Mouse (Mus musculus) liver, embryonic 13.5 days (tissue): ENCODE results near the gene St7. TPM values are rescaled to one million over a fixed set of nuclear protein-coding genes. Genes with fewer than 3 reads are reported as not detected.

ENCODE experiments used
- ATAC-seq: fragments of 200-750 bp; cut with Nextera tagmentation; 2 replicates; pipeline ENCODE4 v1.8.0; 2017; ENCODE audit warnings: low read depth, mild to moderate bottlenecking, moderate number of reproducible peaks, moderate library complexity
- DNase-seq: peaks from one replicate; pipeline ENCODE4 v3.0.0; 2022
- H3K27ac ChIP-seq: fragments of 300-500 bp; sonication (generic); 2 replicates; pipeline ENCODE4 v1.5.1; 2015; ENCODE audit warnings: moderate library complexity, mild to moderate bottlenecking, inconsistent platforms
- H3K27me3 ChIP-seq: fragments of 300-500 bp; sonication (generic); 2 replicates; pipeline ENCODE4 v1.6.1; 2015; ENCODE audit warnings: mild to moderate bottlenecking, inconsistent platforms
- H3K36me3 ChIP-seq: fragments of 300-500 bp; sonication (generic); 2 replicates; pipeline ENCODE4 v1.6.1; 2015; ENCODE audit warnings: mild to moderate bottlenecking, inconsistent platforms
- H3K4me1 ChIP-seq: fragments of 300-500 bp; sonication (generic); replicated peaks from 2 replicates; pipeline ENCODE4 v1.6.1; 2015; ENCODE audit warnings: inconsistent platforms
- H3K4me2 ChIP-seq: fragments of 300-500 bp; sonication (generic); 2 replicates; pipeline ENCODE4 v1.6.1; 2015; ENCODE audit warnings: inconsistent platforms, mild to moderate bottlenecking, moderate library complexity
- H3K4me3 ChIP-seq: fragments of 300-500 bp; sonication (generic); replicated peaks from 2 replicates; pipeline ENCODE4 v1.5.1; 2015; ENCODE audit warnings: mild to moderate bottlenecking, inconsistent platforms
- H3K9ac ChIP-seq: fragments of 300-500 bp; sonication (generic); 2 replicates; pipeline ENCODE4 v1.6.1; 2015; ENCODE audit warnings: mild to moderate bottlenecking, inconsistent platforms
- H3K9me3 ChIP-seq: fragments of 300-500 bp; sonication (generic); replicated peaks from 2 replicates; pipeline ENCODE4 v1.6.1; 2016; ENCODE audit warnings: inconsistent platforms
- WGBS: fragments of 180-500 bp; shearing (Covaris S2); methylation state at CpG from one replicate; pipeline ENCODE4 v1.1.7; 2015; ENCODE audit not compliant: insufficient replicate concordance; 5-methylcytosine and 5-hydroxymethylcytosine counted together
- polyA plus RNA-seq: library from polyadenylated mRNA; unstranded; fragments of >200 nt; fragmentation: Nextera tagmentation; extraction: Ambion mirVana; gene quantifications from 2 replicates; pipeline ENCODE4 v1.2.1, GENCODE M21; 2015

St7 gene
- 11.0 and 11.8 TPM in 2 replicates for polyA plus RNA-seq

DNA sequence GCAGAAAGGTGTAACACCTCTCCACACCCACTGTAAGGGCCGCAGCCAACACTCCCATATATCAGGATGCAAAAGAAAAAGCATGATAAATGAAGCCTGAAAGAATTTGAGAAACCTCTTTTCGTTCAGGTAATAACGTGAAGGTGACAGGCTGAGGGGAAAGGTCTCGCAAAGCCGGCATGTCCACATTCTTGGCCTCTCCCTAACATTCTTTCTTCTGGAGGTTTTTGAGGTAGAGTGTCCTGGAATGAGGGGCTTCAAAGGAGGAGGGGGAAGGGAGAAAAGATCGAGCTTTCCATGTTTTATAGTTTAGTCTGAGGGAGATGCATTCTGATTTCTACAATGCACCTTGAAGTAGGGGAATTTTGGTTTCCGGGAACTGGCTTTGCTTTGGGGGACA, at the start of gene St7:
Gene St7 (plus strand): TSS at position 287 of the 400 bp plus-strand sequence.
- Histone ChIP-seq H3K4me3 (peak within 1 kb of the TSS; percentile 85), H3K4me2 (peak within 1 kb of the TSS; percentile 89), H3K4me1 (peaks cover 23% of the 10 kb centered on the region), H3K9ac (peak within 1 kb of the TSS; percentile 89), H3K36me3 (peaks cover 4% of the 10 kb centered on the region; the same call in 1 of the 2 replicates), H3K27ac (peak within 1 kb of the TSS; percentile 86), H3K27me3 (no peaks in the 10 kb centered on the region), H3K9me3 (no peaks in the 10 kb centered on the region)
- no peak for ATAC-seq
- DNase-seq = no peak
- WGBS = 79% methylated on average over 7 of the region's 7 CpGs

DNA sequence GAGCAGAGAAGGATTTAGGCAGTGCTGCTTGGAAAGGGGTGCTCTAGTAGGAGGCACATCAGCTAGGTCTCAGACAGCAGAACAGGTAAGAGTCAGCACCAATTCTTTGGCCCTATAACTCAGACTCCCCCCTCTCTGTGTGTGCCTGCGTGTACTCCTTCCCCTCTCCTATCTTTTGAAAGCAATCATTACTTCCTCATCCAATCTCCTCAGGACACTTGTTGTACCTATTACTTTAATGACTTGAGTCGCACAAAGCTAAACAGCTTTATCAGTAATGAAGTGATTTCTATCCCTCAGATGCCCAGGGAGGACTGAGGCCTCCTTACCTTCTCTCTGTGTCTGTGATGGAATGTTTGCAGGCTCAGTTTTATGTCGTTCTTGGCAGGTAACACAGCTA, 46.6 kb upstream of the St7 start:
- Histone ChIP-seq H3K9ac (no peak overlapping the region), H3K9me3 (no peaks in the 10 kb centered on the region), H3K4me3 (no peak overlapping the region), H3K36me3 (peaks cover 19% of the 10 kb centered on the region), H3K4me2 (no peak overlapping the region), H3K4me1 (peaks cover 32% of the 10 kb centered on the region), H3K27ac (no peak overlapping the region), H3K27me3 (no peaks in the 10 kb centered on the region)
- WGBS = 22% methylated on average over 3 of the region's 3 CpGs
- DNase-seq (no peak), ATAC-seq (peak; percentile 50)

DNA sequence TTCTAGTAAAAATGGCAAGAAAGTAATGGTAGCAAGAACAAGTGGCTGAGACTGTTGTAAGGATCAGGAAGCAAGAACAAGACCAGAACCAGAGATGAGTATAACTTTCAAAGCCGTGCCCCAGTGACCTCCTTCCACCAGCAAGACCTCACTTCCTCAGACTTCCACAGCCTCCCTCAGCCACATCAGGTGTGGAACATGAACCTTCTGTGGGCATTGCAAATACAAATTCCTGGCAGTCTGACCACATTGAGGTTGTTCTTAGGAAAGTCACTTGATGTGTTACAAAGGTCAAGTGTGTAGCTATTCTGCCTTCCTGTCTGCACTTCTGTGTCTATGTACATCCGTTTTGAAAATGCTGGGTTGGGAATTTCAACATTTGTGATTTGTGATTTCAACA, 40.6 kb upstream of the St7 start:
- Histone ChIP-seq H3K36me3 (peaks cover 50% of the 10 kb centered on the region), H3K27ac (no peak overlapping the region), H3K9ac (no peak overlapping the region), H3K4me1 (no peaks in the 10 kb centered on the region; the same call in 1 of the 2 replicates), H3K9me3 (no peaks in the 10 kb centered on the region), H3K27me3 (no peaks in the 10 kb centered on the region), H3K4me2 (no peak overlapping the region), H3K4me3 (no peak overlapping the region)
- ATAC-seq = no peak
- 62% methylated on average over 2 of the region's 2 CpGs for WGBS
- no peak for DNase-seq

DNA sequence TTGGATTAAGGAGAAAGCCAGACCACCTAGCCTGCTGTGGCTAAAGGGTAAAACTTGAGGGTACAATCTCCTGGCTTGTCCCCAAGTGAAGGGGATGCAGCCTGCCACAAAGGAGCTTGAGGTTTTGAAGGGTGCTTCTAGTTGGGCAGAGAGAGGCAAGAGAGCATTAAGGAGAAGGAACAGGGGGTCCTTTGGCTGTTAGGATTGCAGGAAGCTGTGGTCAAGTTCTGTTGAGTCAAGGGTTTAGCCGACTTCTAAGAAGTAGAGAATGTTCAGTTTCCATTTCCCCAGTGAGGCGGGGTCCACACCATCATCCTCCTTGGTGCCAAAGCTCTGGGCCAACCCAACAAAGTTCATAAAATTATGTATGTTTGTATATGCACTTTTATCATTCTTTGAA, 37.7 kb upstream of the St7 start:
- H3K4me2 ChIP-seq = no peak overlapping the region
- 43% methylated on average over 2 of the region's 2 CpGs for WGBS
- H3K36me3 ChIP-seq = peaks cover 47% of the 10 kb centered on the region
- no peaks in the 10 kb centered on the region for H3K9me3 ChIP-seq
- no peak overlapping the region for H3K27ac ChIP-seq
- H3K4me1 ChIP-seq = no peaks in the 10 kb centered on the region
- no peaks in the 10 kb centered on the region for H3K27me3 ChIP-seq
- H3K4me3 ChIP-seq = no peak overlapping the region
- H3K9ac ChIP-seq = no peak overlapping the region
- DNase-seq (no peak), ATAC-seq (no peak)

DNA sequence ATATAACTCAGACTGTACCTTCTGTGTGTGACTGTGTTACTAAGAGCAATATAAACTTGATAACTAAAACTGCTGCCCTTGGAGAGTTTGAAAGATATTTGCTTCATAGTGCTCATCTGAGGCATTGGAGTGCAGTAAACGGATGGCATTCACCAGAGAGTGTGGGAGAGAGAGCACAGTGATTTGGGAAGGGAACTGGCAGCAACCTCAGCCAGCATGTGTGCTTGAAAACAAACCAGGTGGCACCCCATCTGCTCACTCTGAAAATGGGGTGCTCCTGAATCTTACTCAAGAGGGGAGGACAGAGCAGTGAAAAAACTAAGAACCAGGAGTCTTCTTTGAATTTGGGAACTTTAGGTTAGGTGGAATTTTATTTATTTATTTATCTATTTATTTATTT, 35.4 kb upstream of the St7 start:
- Histone ChIP-seq H3K27me3 (no peaks in the 10 kb centered on the region), H3K9me3 (no peaks in the 10 kb centered on the region), H3K9ac (no peak overlapping the region), H3K36me3 (peaks cover 48% of the 10 kb centered on the region), H3K4me1 (no peaks in the 10 kb centered on the region), H3K4me2 (no peak overlapping the region), H3K4me3 (no peak overlapping the region), H3K27ac (no peak overlapping the region)
- ATAC-seq (no peak), DNase-seq (no peak)
- 78% methylated on average over 1 of the region's 1 CpGs for WGBS

DNA sequence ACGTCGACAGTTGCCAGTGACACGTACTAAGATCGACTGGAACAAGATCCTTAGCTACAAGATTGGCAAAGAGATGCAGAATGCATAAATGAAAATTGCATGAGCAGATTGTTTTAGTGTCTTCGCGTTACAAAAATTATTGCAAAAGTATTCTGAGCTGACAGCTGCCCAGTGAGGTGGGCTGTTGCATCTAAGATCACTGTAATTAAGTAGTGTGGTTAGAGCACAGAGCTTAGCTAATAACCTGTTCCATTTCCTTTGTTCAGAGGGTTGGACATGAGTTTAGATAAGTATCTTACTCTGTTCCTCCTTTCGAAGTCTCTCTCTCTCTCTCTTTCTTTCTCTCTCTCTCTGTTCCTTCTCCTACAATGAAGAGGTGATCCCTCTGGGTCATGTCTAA, 27.4 kb upstream of the St7 start:
- WGBS = 84% methylated on average over 7 of the region's 7 CpGs
- H3K36me3 ChIP-seq = peaks cover 63% of the 10 kb centered on the region
- ATAC-seq = no peak

DNA sequence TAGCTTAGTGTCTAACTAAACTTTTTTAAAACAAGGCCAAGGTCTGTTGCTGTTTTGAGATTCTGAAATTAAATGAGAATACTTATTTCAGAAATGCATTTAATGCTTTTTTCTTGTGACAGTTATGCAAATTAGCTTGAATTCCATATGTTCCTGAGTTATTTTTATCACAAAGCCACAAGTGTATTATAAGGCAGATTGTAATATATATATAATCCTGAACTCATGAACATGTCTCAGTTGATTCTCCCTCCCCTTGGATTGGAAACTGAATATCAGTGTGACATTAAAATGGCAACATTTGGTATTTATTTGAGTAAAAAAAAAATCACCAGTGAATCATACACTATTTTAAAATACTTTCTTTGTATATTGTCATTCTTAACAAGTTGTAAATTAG, 26.7 kb upstream of the St7 start:
- no peak for DNase-seq

More for the DNA sequence above, 27.4 kb upstream of the St7 start:
- Histone ChIP-seq H3K4me2 (no peak overlapping the region), H3K4me3 (no peak overlapping the region), H3K27me3 (no peaks in the 10 kb centered on the region), H3K27ac (no peak overlapping the region), H3K9me3 (no peaks in the 10 kb centered on the region), H3K9ac (no peak overlapping the region), H3K4me1 (no peaks in the 10 kb centered on the region)
- DNase-seq = no peak

DNA sequence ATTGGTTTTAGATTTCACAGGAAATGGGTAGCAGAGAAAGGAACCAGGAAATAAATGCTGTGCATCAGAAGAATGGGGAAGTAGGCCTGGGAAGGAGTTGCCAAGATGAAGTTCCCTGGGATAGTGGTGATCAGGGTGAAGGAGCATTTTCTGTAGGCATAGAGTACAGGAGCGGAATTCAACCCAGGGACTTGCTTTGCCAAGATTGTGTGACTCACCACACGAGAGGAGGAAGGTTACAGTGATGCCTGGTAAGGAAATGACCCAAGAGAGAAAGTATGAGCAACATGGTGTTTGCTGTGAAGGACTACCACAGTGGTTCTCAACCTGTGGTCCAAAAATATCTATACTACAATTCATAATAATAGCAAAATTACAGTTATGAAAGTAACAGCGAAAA, 24.9 kb upstream of the St7 start:
- Histone ChIP-seq H3K36me3 (peaks cover 47% of the 10 kb centered on the region), H3K4me2 (no peak overlapping the region), H3K9me3 (no peaks in the 10 kb centered on the region), H3K4me3 (no peak overlapping the region), H3K4me1 (no peaks in the 10 kb centered on the region), H3K27me3 (no peaks in the 10 kb centered on the region), H3K9ac (no peak overlapping the region), H3K27ac (no peak overlapping the region)
- 83% methylated on average over 3 of the region's 3 CpGs for WGBS
- no peak for DNase-seq
- no peak for ATAC-seq

More for the DNA sequence above, 26.7 kb upstream of the St7 start:
- H3K36me3 ChIP-seq = peaks cover 59% of the 10 kb centered on the region
- H3K4me3 ChIP-seq = no peak overlapping the region
- H3K9ac ChIP-seq = no peak overlapping the region
- no peaks in the 10 kb centered on the region for H3K4me1 ChIP-seq
- no peak overlapping the region for H3K4me2 ChIP-seq
- H3K9me3 ChIP-seq = no peaks in the 10 kb centered on the region
- no peaks in the 10 kb centered on the region for H3K27me3 ChIP-seq
- ATAC-seq = no peak
- no peak overlapping the region for H3K27ac ChIP-seq

DNA sequence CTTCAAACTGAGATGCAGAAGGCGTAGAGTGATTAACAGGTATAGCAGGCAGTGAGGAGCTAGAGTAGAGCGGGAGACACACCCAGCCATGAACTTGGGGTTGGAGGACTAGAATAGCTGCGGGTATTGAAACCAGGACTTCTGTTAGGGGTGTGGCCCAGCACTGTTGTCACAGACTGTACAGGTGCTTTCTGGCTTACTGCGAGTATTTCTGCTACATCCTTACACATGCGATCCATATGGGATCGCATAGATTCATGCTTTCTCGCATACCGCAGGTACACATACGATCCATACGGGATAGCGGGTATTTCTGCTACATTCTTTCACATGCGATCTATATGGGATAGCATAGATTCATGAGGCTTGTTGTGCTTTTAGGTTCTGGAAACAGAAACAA, 24.4 kb upstream of the St7 start:
- 87% methylated on average over 12 of the region's 12 CpGs for WGBS

DNA sequence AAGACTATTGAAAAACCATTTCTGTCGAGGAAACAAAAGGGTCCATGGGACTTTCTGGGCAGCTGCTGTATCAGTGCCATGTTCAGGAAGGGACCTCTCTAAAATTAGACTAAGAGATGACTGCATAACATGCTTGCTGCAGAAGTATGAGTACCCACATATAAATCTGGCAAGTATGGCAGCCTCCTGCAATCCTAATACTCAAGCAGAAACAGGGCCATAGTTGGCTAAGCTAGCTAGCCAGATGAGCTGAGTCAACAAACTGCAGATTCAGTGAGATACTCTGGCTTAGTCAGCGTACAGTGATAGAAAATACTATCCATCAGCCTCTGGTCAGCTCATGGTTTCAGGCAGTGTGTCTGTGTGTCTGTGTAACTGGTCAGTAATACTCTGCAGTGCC, 22.9 kb upstream of the St7 start:
- H3K4me3 ChIP-seq = no peak overlapping the region
- H3K4me1 ChIP-seq = no peaks in the 10 kb centered on the region
- no peak for ATAC-seq
- H3K27me3 ChIP-seq = no peaks in the 10 kb centered on the region
- H3K9me3 ChIP-seq = no peaks in the 10 kb centered on the region
- H3K36me3 ChIP-seq = peaks cover 30% of the 10 kb centered on the region
- H3K4me2 ChIP-seq = no peak overlapping the region
- no peak for DNase-seq
- 68% methylated on average over 2 of the region's 2 CpGs for WGBS
- H3K27ac ChIP-seq = no peak overlapping the region
- H3K9ac ChIP-seq = no peak overlapping the region

More for the DNA sequence above, 24.4 kb upstream of the St7 start:
- Histone ChIP-seq H3K4me2 (no peak overlapping the region), H3K27me3 (no peaks in the 10 kb centered on the region), H3K9me3 (no peaks in the 10 kb centered on the region), H3K27ac (no peak overlapping the region), H3K36me3 (peaks cover 42% of the 10 kb centered on the region), H3K9ac (no peak overlapping the region), H3K4me1 (no peaks in the 10 kb centered on the region), H3K4me3 (no peak overlapping the region)
- no peak for DNase-seq
- no peak for ATAC-seq

DNA sequence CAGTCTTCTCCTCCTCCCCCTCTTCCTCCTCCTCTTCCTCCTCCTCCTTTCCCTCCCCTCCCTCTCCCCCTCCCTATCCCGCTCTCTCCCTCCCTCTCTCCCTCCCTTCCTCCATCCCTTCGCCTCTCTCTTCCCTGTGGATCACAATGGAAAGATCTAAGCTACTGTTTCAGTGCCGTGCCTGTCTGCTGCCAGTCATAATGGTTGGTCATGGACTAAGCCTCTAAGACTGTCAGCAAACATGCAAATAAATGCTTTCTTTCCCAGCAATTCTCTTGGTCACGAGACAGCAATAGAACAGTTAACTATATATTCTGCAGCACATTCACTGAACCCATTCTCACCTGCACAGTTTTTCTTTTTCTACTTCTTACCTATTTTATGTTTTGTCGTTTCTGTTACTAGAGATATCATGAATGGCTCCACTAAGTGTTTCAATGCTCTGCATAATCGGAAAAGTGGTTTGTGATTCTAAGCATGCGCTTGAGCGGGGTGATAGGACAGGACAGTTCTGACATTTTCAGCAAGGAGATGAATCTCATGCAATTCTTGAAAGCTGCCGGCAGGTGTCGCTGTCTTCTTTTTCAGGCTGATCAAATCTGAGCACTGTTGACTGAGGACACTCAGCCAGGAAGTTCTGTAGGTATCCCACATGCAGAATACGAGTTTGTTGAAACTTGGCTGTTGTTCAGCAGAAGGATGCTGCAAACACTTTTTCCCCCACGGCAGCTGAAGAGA, 17.5 kb upstream of the St7 start:
- peaks cover 6% of the 10 kb centered on the region for H3K4me1 ChIP-seq
- 24% methylated on average over 12 of the region's 12 CpGs for WGBS
- H3K9me3 ChIP-seq = no peaks in the 10 kb centered on the region
- no peak overlapping the region for H3K9ac ChIP-seq
- ATAC-seq = peak; percentile 66
- no peak overlapping the region for H3K4me2 ChIP-seq
- no peak overlapping the region for H3K27ac ChIP-seq
- H3K4me3 ChIP-seq = no peak overlapping the region
- DNase-seq = no peak
- H3K36me3 ChIP-seq = no peaks in the 10 kb centered on the region
- no peaks in the 10 kb centered on the region for H3K27me3 ChIP-seq

DNA sequence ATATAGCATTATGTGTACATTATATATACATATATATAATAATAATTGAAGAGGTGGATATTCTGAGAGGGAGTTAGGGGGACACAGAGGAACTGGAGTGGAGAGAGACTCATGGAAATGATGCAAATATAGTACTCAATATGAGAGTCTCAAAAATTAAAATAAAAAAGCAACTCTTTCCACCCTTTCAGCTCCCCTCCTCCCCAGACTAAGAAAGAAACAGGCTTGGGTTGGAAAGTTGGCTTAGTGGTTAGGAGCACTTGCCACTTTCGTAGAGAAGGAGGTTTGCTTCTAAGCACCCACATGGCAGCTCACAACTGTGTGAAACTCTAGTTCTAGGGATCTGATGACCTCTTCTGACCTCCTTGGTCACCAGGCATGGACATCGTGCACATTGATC, 15.7 kb upstream of the St7 start:
- Histone ChIP-seq H3K4me3 (no peak overlapping the region), H3K36me3 (no peaks in the 10 kb centered on the region), H3K4me2 (no peak overlapping the region), H3K9me3 (peaks cover 6% of the 10 kb centered on the region), H3K27me3 (no peaks in the 10 kb centered on the region), H3K4me1 (peaks cover 17% of the 10 kb centered on the region), H3K9ac (no peak overlapping the region), H3K27ac (no peak overlapping the region)
- 54% methylated on average over 2 of the region's 2 CpGs for WGBS
- DNase-seq = no peak
- ATAC-seq = no peak
